Mouse (Mus musculus) frontal cortex, postnatal 36 days (tissue): ENCODE data around the gene Slc48a1.

Experiments
- DNase-seq, 2 experiments: peaks; one replicate each; pipeline ENCODE4 v3.0.0; 2022; ENCODE audit warnings: low spot score in 2 of 2

The Slc48a1 gene

GRCm38 (mm10) chr15:97841383-97841782 is 63.1 kb downstream of the Slc48a1 start:
- no peak for DNase-seq

DNA sequence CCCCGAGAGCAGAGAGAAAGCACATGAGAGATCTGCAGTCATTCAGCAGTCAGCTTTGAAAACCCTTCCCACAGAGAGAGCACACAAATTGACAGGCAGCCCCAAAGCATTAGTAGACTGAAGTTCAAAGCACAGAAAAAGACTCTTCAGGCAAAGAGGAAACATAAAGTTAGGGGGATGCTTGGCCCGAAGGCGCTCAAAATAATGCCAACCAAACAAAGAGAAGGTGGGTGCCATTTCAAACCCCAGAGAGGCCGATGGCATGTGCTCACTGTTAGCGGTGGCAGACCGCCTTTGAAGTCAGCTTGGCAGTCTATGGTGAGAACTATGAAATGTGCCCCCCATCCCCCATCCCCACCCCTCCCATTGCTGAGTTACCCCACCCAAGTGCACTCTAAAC is 63.7 kb downstream of the Slc48a1 start:
- DNase-seq: no peak
